Mouse (Mus musculus): ENCODE data around the gene Hecw2. TPM values are rescaled to one million over a fixed set of nuclear protein-coding genes. Genes with fewer than 3 reads are reported as not detected.

Gene Hecw2
- polyA plus RNA-seq, 1 experiment: 0.47 TPM

- 79% methylated on average over 10 of the region's 10 CpGs for WGBS
- TF ChIP-seq CTCF (IDR thresholded peaks at IDR 0.05; ENCODE audit: control insufficient read depth, insufficient read depth, low read length) (no peak), POLR2A (IDR thresholded peaks at IDR 0.05; ENCODE audit: borderline replicate concordance, control insufficient read depth, low read depth, low read length) (no peak)
Observed at GRCm38 (mm10) chr1:54126991-54127742, 67.8 kb downstream of the Hecw2 start.

GRCm38 (mm10) chr1:54122551-54122950, 72.4 kb downstream of the Hecw2 start:
- Histone ChIP-seq H3K27ac (ENCODE audit: control insufficient read depth, insufficient read depth, low read depth, low read length, poor library complexity) (no peak overlapping the region), H3K4me1 (ENCODE audit: control insufficient read depth, insufficient read depth, low read length) (no peaks in the 10 kb centered on the region), H3K4me3 (replicated peaks; ENCODE audit: control insufficient read depth, low read depth, low read length) (no peak overlapping the region)
- WGBS: 85% methylated on average over 2 of the region's 2 CpGs
- TF ChIP-seq CTCF (IDR thresholded peaks at IDR 0.05; ENCODE audit: control insufficient read depth, insufficient read depth, low read length): no peak
- no peak for TF ChIP-seq POLR2A (IDR thresholded peaks at IDR 0.05; ENCODE audit: borderline replicate concordance, control insufficient read depth, low read depth, low read length)

More at GRCm38 (mm10) chr1:54126991-54127742, 67.8 kb downstream of the Hecw2 start:
- Histone ChIP-seq H3K27ac (ENCODE audit: control insufficient read depth, insufficient read depth, low read depth, low read length, poor library complexity) (no peak overlapping the region), H3K4me1 (ENCODE audit: control insufficient read depth, insufficient read depth, low read length) (no peaks in the 10 kb centered on the region; the same call in 1 of the 2 replicates), H3K4me3 (replicated peaks; ENCODE audit: control insufficient read depth, low read depth, low read length) (no peak overlapping the region)

- WGBS: 81% methylated on average over 5 of the region's 5 CpGs
- Histone ChIP-seq H3K4me1 (ENCODE audit: control insufficient read depth, insufficient read depth, low read length) (no peaks in the 10 kb centered on the region), H3K4me3 (replicated peaks; ENCODE audit: control insufficient read depth, low read depth, low read length) (no peak overlapping the region), H3K27ac (ENCODE audit: control insufficient read depth, insufficient read depth, low read depth, low read length, poor library complexity) (no peak overlapping the region)
- TF ChIP-seq POLR2A (IDR thresholded peaks at IDR 0.05; ENCODE audit: borderline replicate concordance, control insufficient read depth, low read depth, low read length) (no peak), CTCF (IDR thresholded peaks at IDR 0.05; ENCODE audit: control insufficient read depth, insufficient read depth, low read length) (no peak)
Observed at GRCm38 (mm10) chr1:54121071-54121730, 73.8 kb downstream of the Hecw2 start.

GRCm38 (mm10) chr1:54119638-54120320, 75.2 kb downstream of the Hecw2 start:
- TF ChIP-seq POLR2A (IDR thresholded peaks at IDR 0.05; ENCODE audit: borderline replicate concordance, control insufficient read depth, low read depth, low read length) (no peak), CTCF (IDR thresholded peaks at IDR 0.05; ENCODE audit: control insufficient read depth, insufficient read depth, low read length) (no peak)
- 85% methylated on average over 9 of the region's 9 CpGs for WGBS
- Histone ChIP-seq H3K27ac (ENCODE audit: control insufficient read depth, insufficient read depth, low read depth, low read length, poor library complexity) (no peak overlapping the region), H3K4me1 (ENCODE audit: control insufficient read depth, insufficient read depth, low read length) (no peaks in the 10 kb centered on the region), H3K4me3 (replicated peaks; ENCODE audit: control insufficient read depth, low read depth, low read length) (no peak overlapping the region)

- no peak overlapping the region for H3K4me3 ChIP-seq (replicated peaks; ENCODE audit: control insufficient read depth, low read depth, low read length)
- WGBS: 76% methylated on average over 8 of the region's 8 CpGs
- no peak overlapping the region for H3K27ac ChIP-seq (ENCODE audit: control insufficient read depth, insufficient read depth, low read depth, low read length, poor library complexity)
- H3K4me1 ChIP-seq (ENCODE audit: control insufficient read depth, insufficient read depth, low read length): no peaks in the 10 kb centered on the region
- TF ChIP-seq CTCF (IDR thresholded peaks at IDR 0.05; ENCODE audit: control insufficient read depth, insufficient read depth, low read length) (no peak), POLR2A (IDR thresholded peaks at IDR 0.05; ENCODE audit: borderline replicate concordance, control insufficient read depth, low read depth, low read length) (no peak)
Observed at GRCm38 (mm10) chr1:54118342-54118973, 76.5 kb downstream of the Hecw2 start.

GRCm38 (mm10) chr1:54110920-54111605, 83.9 kb downstream of the Hecw2 start:
- 81% methylated on average over 8 of the region's 8 CpGs for WGBS
- H3K4me3 ChIP-seq (replicated peaks; ENCODE audit: control insufficient read depth, low read depth, low read length): no peak overlapping the region
- H3K27ac ChIP-seq (ENCODE audit: control insufficient read depth, insufficient read depth, low read depth, low read length, poor library complexity): no peak overlapping the region
- TF ChIP-seq CTCF (IDR thresholded peaks at IDR 0.05; ENCODE audit: control insufficient read depth, insufficient read depth, low read length) (no peak), POLR2A (IDR thresholded peaks at IDR 0.05; ENCODE audit: borderline replicate concordance, control insufficient read depth, low read depth, low read length) (no peak)
- no peaks in the 10 kb centered on the region for H3K4me1 ChIP-seq (ENCODE audit: control insufficient read depth, insufficient read depth, low read length)

- TF ChIP-seq POLR2A (IDR thresholded peaks at IDR 0.05; ENCODE audit: borderline replicate concordance, control insufficient read depth, low read depth, low read length): no peak
- no peak for TF ChIP-seq CTCF (IDR thresholded peaks at IDR 0.05; ENCODE audit: control insufficient read depth, insufficient read depth, low read length)
- Histone ChIP-seq H3K4me1 (ENCODE audit: control insufficient read depth, insufficient read depth, low read length) (no peaks in the 10 kb centered on the region), H3K27ac (ENCODE audit: control insufficient read depth, insufficient read depth, low read depth, low read length, poor library complexity) (no peak overlapping the region), H3K4me3 (replicated peaks; ENCODE audit: control insufficient read depth, low read depth, low read length) (no peak overlapping the region)
- WGBS: 74% methylated on average over 5 of the region's 5 CpGs
Observed at GRCm38 (mm10) chr1:54109255-54109654, 85.7 kb downstream of the Hecw2 start.
